Mouse (Mus musculus) adrenal gland, adult 10 weeks (tissue): ENCODE measurements around the gene Gpr174. TPM values are rescaled to one million over a fixed set of nuclear protein-coding genes. Genes with fewer than 3 reads are reported as not detected.

Experiments
- polyA plus RNA-seq: library from polyadenylated mRNA; stranded (reverse); fragments of 350-450 nt; fragmentation: Illumina TruSeq; extraction: RNeasy Lipid Tissue Mini Kit (QIAGEN cat#74804); gene quantifications from one replicate; pipeline ENCODE4 v1.2.3, GENCODE M21; 2014; ENCODE audit warnings: low read depth, low replicate concordance

Gene Gpr174
- polyA plus RNA-seq, result 0.70 TPM

GRCm38 (mm10) chrX:107255486-107256227 lies at the start of gene Gpr174:
Gene Gpr174 (plus strand): TSS chrX:107255878.

Other genes with a start within 250 kb of the Gpr174 start
- gene P2ry10, start 167.4 kb upstream of the Gpr174 start, polyA plus RNA-seq, result 1.3 TPM
- gene P2ry10b, start 107.0 kb upstream of the Gpr174 start, polyA plus RNA-seq, result 6.5 TPM
- gene Itm2a, start 147.5 kb downstream of the Gpr174 start, polyA plus RNA-seq, result 21.0 TPM